Mouse (Mus musculus): ENCODE measurements at regions not wholly inside any gene's neighbourhood (a gene's known extent, or its start where the extent isn't known, plus 50 kb on each side); places are given as distances from the start of the nearest gene placed in this dataset.

DNA sequence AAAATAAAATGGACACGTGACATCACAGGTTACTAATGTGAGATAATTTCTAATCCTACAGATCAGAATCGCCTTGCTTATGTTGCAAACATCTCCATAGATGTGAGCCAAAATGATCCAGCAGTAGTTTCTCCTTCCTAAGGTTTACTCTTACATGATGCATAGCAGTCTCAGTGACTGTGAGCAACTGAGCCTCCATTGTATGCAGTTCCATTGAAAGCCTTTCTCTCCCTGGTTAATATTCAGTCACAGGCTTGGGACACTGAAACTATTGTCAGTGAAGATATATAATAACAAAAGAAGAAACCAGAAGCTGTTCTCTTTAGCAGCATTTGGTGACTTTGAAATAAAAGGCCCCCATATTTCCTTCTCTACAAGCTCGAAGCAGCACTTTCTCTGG lies 305.9 kb downstream of the Rbm26 start:
- TF ChIP-seq CTCF (IDR thresholded peaks at IDR 0.05; ENCODE audit: control insufficient read depth, insufficient read depth, insufficient replicate concordance, low read depth, low read length) (no peak), POLR2A (IDR thresholded peaks at IDR 0.05; ENCODE audit: control insufficient read depth, low read depth, low read length) (no peak)

Measured in testis, adult 2 months (tissue).